Mouse (Mus musculus): ENCODE measurements around the gene Mthfd2.

GRCm38 (mm10) chr6:83370316-83370965, 44.7 kb upstream of the Mthfd2 start:
- TF ChIP-seq CTCF (IDR thresholded peaks at IDR 0.05; ENCODE audit: low read depth) (no peak), EP300 (IDR thresholded peaks at IDR 0.05; ENCODE audit: low read depth) (no peak)

Measured in liver, embryonic 14.5 days (tissue).